Mouse (Mus musculus) CH12.LX (cell line): Measurements from ENCODE around the gene Cuedc1.

Source experiments
- EP300 ChIP-seq: IDR thresholded peaks from 2 replicates; pipeline ENCODE4 v1.6.1; 2011; ENCODE audit warnings: low read length, improper control_type of control experiment
- JUND ChIP-seq: conservative IDR thresholded peaks from 2 replicates; pipeline ENCODE4 v1.6.1; 2011; ENCODE audit warnings: low read depth, low read length, improper control_type of control experiment
- POLR2AphosphoS2 ChIP-seq: IDR thresholded peaks from 2 replicates; pipeline ENCODE4 v1.6.1; 2011; ENCODE audit warnings: low read depth, low read length, improper control_type of control experiment

DNA sequence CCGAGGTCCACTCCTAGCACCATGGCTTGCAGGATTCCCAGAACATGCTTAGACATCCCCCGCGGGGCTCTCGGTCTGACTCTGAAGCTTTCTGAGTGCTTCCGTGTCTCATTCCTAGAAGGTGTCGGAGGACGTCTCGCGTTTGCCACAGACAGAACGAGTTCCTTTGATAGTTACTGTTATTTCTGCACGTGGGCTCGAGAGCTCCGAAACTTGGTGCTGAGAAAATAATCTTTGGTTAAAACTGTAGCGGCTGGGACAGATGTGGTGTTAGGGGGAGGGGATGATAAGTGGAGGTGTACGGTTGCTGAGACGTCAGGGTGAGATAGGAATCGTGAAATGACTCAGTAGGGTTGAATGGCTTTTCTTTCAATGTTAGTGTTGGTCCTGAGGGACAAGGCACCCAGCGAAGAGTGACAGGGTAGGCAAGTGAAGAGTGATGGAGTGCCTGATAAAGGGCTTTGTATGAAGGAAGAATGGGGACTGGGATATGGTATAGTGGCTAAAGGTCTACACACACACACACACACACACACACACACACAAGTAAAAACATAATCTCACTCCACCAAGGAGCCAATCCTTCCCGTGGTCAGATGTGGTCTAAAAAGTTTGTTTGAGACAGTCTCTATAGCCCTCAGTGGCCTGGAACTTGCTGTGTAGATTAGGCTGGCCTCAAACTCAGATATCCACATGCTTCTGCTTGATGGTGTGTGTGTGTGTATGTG lies 5.5 kb downstream of the Cuedc1 start:
- TF ChIP-seq JUND (peak; percentile 99), POLR2AphosphoS2 (no peak), EP300 (peak; percentile 98)
